Mouse (Mus musculus) E14TG2a.4 (cell line): ENCODE results near the gene Myo1d.

Source experiments
- CTCF ChIP-seq: conservative IDR thresholded peaks from 2 replicates; pipeline ENCODE4 v1.5.1; 2014; ENCODE audit warnings: low read length
- NANOG ChIP-seq: IDR thresholded peaks from 2 replicates; pipeline ENCODE4 v1.6.1; 2014; ENCODE audit warnings: borderline replicate concordance, low read length, mixed read lengths

DNA sequence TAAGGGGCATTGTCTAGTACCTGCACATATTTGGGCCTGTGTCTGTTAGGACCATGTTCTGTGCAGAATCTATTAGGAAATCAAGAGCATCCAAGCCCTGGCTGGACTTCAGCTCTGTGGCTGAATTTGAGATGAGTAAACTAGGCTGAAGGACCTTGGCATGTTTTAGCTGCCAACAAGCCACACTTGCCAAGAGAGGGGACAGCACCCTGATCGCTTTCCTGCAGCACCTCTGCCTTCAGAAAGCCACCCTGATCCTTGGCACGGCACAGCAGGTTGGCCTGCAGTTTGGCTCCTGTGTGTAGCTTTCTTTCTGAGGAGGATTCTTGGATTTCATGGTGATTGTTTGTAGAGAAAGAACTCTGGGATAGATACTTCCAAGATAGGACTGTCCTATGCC is 1.7 kb upstream of the Myo1d start:
- TF ChIP-seq CTCF (no peak), NANOG (no peak)
